Mouse (Mus musculus): ENCODE measurements around the gene Nfyb.

Nfyb gene

GRCm38 (mm10) chr10:82763840-82764631 lies at the start of gene Nfyb:
Gene Nfyb (minus strand): TSS chr10:82764144.
- peak; percentile 97 for DNase-seq

- DNase-seq, result peak; percentile 88
These were observed 48.0 kb upstream of the Nfyb start for GRCm38 (mm10) chr10:82811855-82812431.

GRCm38 (mm10) chr10:82809352-82809751 lies 45.4 kb upstream of the Nfyb start:
- no peak for DNase-seq

GRCm38 (mm10) chr10:82808891-82809290 lies 44.9 kb upstream of the Nfyb start:
- DNase-seq, result no peak

GRCm38 (mm10) chr10:82808155-82808554 lies 44.2 kb upstream of the Nfyb start:
- DNase-seq, result no peak

- peak; percentile 41 for DNase-seq
These were observed 43.3 kb upstream of the Nfyb start for GRCm38 (mm10) chr10:82807238-82807637.

- no peak for DNase-seq
These were observed 42.5 kb upstream of the Nfyb start for GRCm38 (mm10) chr10:82806414-82806813.

GRCm38 (mm10) chr10:82805111-82805510 lies 41.2 kb upstream of the Nfyb start:
- peak; percentile 55 for DNase-seq

- DNase-seq, result no peak
These were observed 40.5 kb upstream of the Nfyb start for GRCm38 (mm10) chr10:82804396-82804795.

- DNase-seq, result no peak
These were observed 36.1 kb upstream of the Nfyb start for GRCm38 (mm10) chr10:82800094-82800493.

- DNase-seq, result no peak
These were observed 34.5 kb upstream of the Nfyb start for GRCm38 (mm10) chr10:82798312-82798933.

- no peak for DNase-seq
These were observed 33.2 kb upstream of the Nfyb start for GRCm38 (mm10) chr10:82797119-82797491.

GRCm38 (mm10) chr10:82796471-82797118 lies 32.7 kb upstream of the Nfyb start:
- DNase-seq, result no peak

GRCm38 (mm10) chr10:82795767-82796166 lies 31.8 kb upstream of the Nfyb start:
- no peak for DNase-seq

- DNase-seq, result peak; percentile 73
These were observed 31.3 kb upstream of the Nfyb start for GRCm38 (mm10) chr10:82795071-82795731.

GRCm38 (mm10) chr10:82792311-82792710 lies 28.4 kb upstream of the Nfyb start:
- no peak for DNase-seq

GRCm38 (mm10) chr10:82791713-82792112 lies 27.8 kb upstream of the Nfyb start:
- DNase-seq, result no peak

- no peak for DNase-seq
These were observed 26.6 kb upstream of the Nfyb start for GRCm38 (mm10) chr10:82790504-82790903.

GRCm38 (mm10) chr10:82789181-82789580 lies 25.2 kb upstream of the Nfyb start:
- no peak for DNase-seq

- DNase-seq, result no peak
These were observed 18.5 kb upstream of the Nfyb start for GRCm38 (mm10) chr10:82782472-82782871.

- DNase-seq, result no peak
These were observed 16.9 kb upstream of the Nfyb start for GRCm38 (mm10) chr10:82780816-82781215.

GRCm38 (mm10) chr10:82780322-82780721 lies 16.4 kb upstream of the Nfyb start:
- DNase-seq, result no peak

- DNase-seq, result no peak
These were observed 15.9 kb upstream of the Nfyb start for GRCm38 (mm10) chr10:82779831-82780230.

Measured in kidney, postnatal 10 days (tissue).